Mouse (Mus musculus) cortical plate, adult 2 months (tissue): ENCODE data around the gene Lrrn4cl.
A peak's percentile ranks its signal among the peaks of the same experiment; 100 is the strongest.

Experiments used
- CTCF ChIP-seq: fragments of 200-500 bp; IDR thresholded peaks from 2 replicates; pipeline ENCODE4 v1.5.1; 2011; ENCODE audit warnings: mild to moderate bottlenecking, control low read depth, low read length; ENCODE audit not compliant: insufficient read depth; ENCODE audit errors: extremely low read depth
- POLR2A ChIP-seq: fragments of 200-500 bp; IDR thresholded peaks from 2 replicates; pipeline ENCODE4 v1.6.1; 2011; ENCODE audit warnings: mild to moderate bottlenecking, low read length, control low read depth; ENCODE audit not compliant: insufficient read depth; ENCODE audit errors: extremely low read depth

DNA sequence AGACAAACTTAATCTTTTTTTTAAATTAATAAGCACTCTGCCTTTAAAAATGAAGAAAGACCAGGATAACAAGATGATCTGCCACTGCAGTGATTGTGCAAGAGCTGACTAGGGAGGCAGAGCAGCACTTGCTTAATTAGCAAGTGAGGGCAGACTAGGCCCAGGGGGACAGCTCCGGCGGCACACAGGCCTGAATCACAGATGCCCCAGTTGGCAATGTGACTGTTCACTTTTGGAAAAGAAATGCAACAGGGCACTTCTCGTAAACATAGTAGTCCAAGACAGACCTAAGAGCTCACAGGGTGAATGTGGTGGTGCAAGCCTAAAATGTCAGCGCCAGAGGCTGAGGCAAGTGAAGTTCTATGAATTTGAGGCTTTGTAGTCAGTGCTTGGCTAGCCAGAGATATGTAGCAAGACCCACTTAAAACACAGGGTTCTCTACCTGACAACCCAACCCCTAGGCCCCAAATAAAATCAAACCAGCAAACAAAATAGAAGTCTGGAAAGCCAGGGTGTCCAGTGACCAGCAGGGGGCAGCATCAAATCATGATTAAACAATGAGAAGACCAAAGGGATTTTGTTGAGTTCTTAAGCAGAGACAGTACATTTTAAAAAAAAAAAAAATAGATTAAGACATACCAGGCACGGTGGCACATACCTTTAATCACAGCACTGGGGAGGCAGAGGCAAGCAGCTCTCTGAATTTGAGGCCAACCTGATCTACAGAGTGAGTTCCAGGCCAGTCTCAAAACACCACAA, 6.0 kb upstream of the Lrrn4cl start:
- TF ChIP-seq CTCF, result peak; percentile 62
- no peak for TF ChIP-seq POLR2A
